In genomic region chr13:58928668-58929436, GRCm38 (mm10) we compare ENCODE assay signal across 15 mouse cellular contexts.
A peak's percentile ranks its signal among the peaks of the same experiment; 100 is the strongest.
DNase-seq lines count a peak whose midpoint lies in the region; ATAC-seq and TF ChIP-seq lines count a peak whose summit lies in the region.
"Had no signal": no experiment of that assay in that cellular context is flagged by ENCODE, and none has a peak within 500 bp of the region (broad histone marks: within the 10 kb centered on the region; RNA-seq: fewer than 3 reads in every experiment).

No protein-coding gene starts in this region.

- peak; percentile 47 for ATAC-seq in forebrain, embryonic 15.5 days (replicated peaks)
- no peak for ATAC-seq in midbrain, postnatal 0 days (ENCODE audit: low FRiP score)

- no peak for TF ChIP-seq CTCF in brain, embryonic 14.5 days (IDR thresholded peaks at IDR 0.05; ENCODE audit: borderline replicate concordance, extremely low read depth, insufficient read depth, insufficient read length)
- no peak for TF ChIP-seq CTCF in midbrain, postnatal 0 days (IDR thresholded peaks at IDR 0.05)

- no peak overlapping the region for H3K4me2 ChIP-seq in forebrain, embryonic 15.5 days (replicated peaks)
- no peak overlapping the region for H3K4me2 ChIP-seq in midbrain, postnatal 0 days (ENCODE audit: low read depth, low read length, poor library complexity, severe bottlenecking)
- H3K4me2 ChIP-seq: embryonic facial prominence, embryonic 12.5 days; heart, embryonic 13.5 days had no signal

- H3K27me3 ChIP-seq in forebrain, embryonic 15.5 days, result no peaks in the 10 kb centered on the region
- H3K27me3 ChIP-seq in midbrain, postnatal 0 days (ENCODE audit: insufficient read depth, low read length), result no peaks in the 10 kb centered on the region
- H3K27me3 ChIP-seq: embryonic facial prominence, embryonic 12.5 days; heart, embryonic 13.5 days; lung, embryonic 15.5 days had no signal

- no peaks in the 10 kb centered on the region for H3K9me3 ChIP-seq in forebrain, embryonic 15.5 days
- no peaks in the 10 kb centered on the region for H3K9me3 ChIP-seq in midbrain, postnatal 0 days (ENCODE audit: low read length)
- H3K9me3 ChIP-seq: embryonic facial prominence, embryonic 12.5 days; heart, embryonic 13.5 days; lung, embryonic 15.5 days had no signal

- WGBS in forebrain, embryonic 15.5 days, result 48% methylated on average over 15 of the region's 15 CpGs
- 80% methylated on average over 15 of the region's 15 CpGs for WGBS in midbrain, postnatal 0 days

- H3K4me3 ChIP-seq in forebrain, embryonic 15.5 days, result no peak overlapping the region
- H3K4me3 ChIP-seq in midbrain, postnatal 0 days (ENCODE audit: low read depth, low read length), result no peak overlapping the region
- H3K4me3 ChIP-seq: embryonic facial prominence, embryonic 12.5 days; heart, embryonic 13.5 days; lung, embryonic 15.5 days had no signal

- H3K4me1 ChIP-seq in forebrain, embryonic 15.5 days, result peaks cover 32% of the 10 kb centered on the region
- H3K4me1 ChIP-seq in midbrain, postnatal 0 days (ENCODE audit: insufficient read depth, low read length), result no peaks in the 10 kb centered on the region

- no peaks in the 10 kb centered on the region for H3K36me3 ChIP-seq in forebrain, embryonic 15.5 days
- H3K36me3 ChIP-seq in midbrain, postnatal 0 days (ENCODE audit: insufficient read depth, low read length), result no peaks in the 10 kb centered on the region
- H3K36me3 ChIP-seq: embryonic facial prominence, embryonic 12.5 days; heart, embryonic 13.5 days; lung, embryonic 15.5 days had no signal

- DNase-seq in layer of hippocampus, adult 9-11 months, result peak; percentile 18
- DNase-seq in layer of hippocampus, adult 9-10 months (ENCODE audit: low spot score), result no peak
- peak; percentile 86 for DNase-seq in brain, embryonic 14.5 days (ENCODE audit: low read depth)
- peak; percentile 53 for DNase-seq in midbrain, postnatal 0 days (ENCODE audit: low spot score)
- DNase-seq in adipocyte (ENCODE audit: low spot score), result no peak
- DNase-seq in urinary bladder, adult 2 months (ENCODE audit: low spot score), result no peak
- DNase-seq: cerebellum, adult 9-10 months; gastrocnemius, postnatal 25 days; kidney, adult 8-10 months; spleen, adult 18-20 months had no signal

- TF ChIP-seq POLR2A in brain, embryonic 14.5 days (IDR thresholded peaks at IDR 0.05; ENCODE audit: borderline replicate concordance, extremely low read depth, insufficient read depth, insufficient read length, poor library complexity, severe bottlenecking), result no peak

- H3K27ac ChIP-seq in forebrain, embryonic 15.5 days (replicated peaks), result peak overlapping the region; percentile 68
- no peak overlapping the region for H3K27ac ChIP-seq in midbrain, postnatal 0 days (ENCODE audit: low read depth, low read length)
- H3K27ac ChIP-seq: embryonic facial prominence, embryonic 12.5 days; heart, embryonic 13.5 days; lung, embryonic 15.5 days; stomach, postnatal 0 days had no signal

- H3K9ac ChIP-seq in forebrain, embryonic 15.5 days (replicated peaks), result no peak overlapping the region
- no peak overlapping the region for H3K9ac ChIP-seq in midbrain, postnatal 0 days (replicated peaks; ENCODE audit: low read length, poor library complexity, severe bottlenecking)
- H3K9ac ChIP-seq: embryonic facial prominence, embryonic 12.5 days; heart, embryonic 13.5 days; lung, embryonic 15.5 days had no signal

Comparison
In these comparisons a context has a peak if more than half of its experiments do, and no peak if none do; other contexts are left out.
1. DNase-seq: peak in layer of hippocampus, adult 9-11 months (single experiment), brain, embryonic 14.5 days (single experiment) and midbrain, postnatal 0 days (single experiment); none in layer of hippocampus, adult 9-10 months (single experiment), adipocyte (single experiment) and urinary bladder, adult 2 months (single experiment).